Mouse (Mus musculus): ENCODE data around the gene Serinc3. TPM values are rescaled to one million over a fixed set of nuclear protein-coding genes. Genes with fewer than 3 reads are reported as not detected.
A peak's percentile ranks its signal among the peaks of the same experiment; 100 is the strongest.

Gene Serinc3
- polyA plus RNA-seq, 1 experiment = 31.2 TPM

DNA sequence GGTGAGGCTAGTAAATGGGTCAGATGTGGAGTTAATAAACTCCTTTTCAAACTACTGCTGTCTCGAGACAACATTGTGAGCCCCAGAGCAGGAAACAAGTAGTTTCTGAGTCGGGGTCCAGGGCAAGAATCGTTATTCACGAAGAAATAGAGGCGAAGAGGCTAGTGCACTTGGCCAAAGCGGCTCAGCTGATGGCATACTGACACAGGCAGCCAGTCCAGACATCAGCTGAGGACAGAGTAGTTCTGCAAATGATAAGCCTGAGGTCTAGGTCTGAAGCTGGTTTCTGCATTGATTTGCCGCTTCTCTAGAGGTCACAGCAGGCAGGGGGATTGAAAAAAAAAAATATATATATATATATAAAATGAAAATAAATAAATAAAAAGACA lies 43.2 kb downstream of the Serinc3 start:
- TF ChIP-seq FLI1 (IDR thresholded peaks at IDR 0.05; ENCODE audit: low read length) = no peak
- TF ChIP-seq GATA1 (IDR thresholded peaks at IDR 0.05; ENCODE audit: borderline replicate concordance, low read length) = no peak
- H3K9me3 ChIP-seq = no peaks in the 10 kb centered on the region

DNA sequence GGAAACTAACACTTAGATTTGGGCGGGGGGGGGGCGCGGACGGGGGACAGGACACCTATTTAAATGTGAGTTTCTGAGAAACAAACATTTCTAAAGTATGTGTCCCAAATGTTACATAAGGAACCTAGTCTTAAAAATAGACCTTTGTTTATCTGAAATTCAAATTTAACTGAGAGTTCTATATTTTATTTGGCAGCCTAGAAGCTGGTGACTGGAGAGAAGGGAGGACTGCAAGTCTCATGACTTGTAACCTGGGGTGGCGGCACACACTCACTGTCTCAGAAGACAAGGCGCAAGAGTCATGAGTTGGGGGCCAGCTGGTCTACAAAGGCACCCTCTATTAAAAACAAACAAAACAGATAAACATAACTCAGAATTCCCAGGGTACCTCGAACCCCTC lies 43.9 kb downstream of the Serinc3 start:
- H3K36me3 ChIP-seq (replicated peaks; ENCODE audit: low read length) = peaks cover 7% of the 10 kb centered on the region
- no peak for TF ChIP-seq GATA1 (IDR thresholded peaks at IDR 0.05; ENCODE audit: borderline replicate concordance, low read length)

More for the DNA sequence above, 43.2 kb downstream of the Serinc3 start:
- Histone ChIP-seq H3K36me3 (replicated peaks; ENCODE audit: low read length) (peaks cover 11% of the 10 kb centered on the region), H3K4me3 (replicated peaks) (peak overlapping the region; percentile 94), H3K27me3 (replicated peaks) (no peaks in the 10 kb centered on the region), H3K4me1 (peaks cover 76% of the 10 kb centered on the region)

DNA sequence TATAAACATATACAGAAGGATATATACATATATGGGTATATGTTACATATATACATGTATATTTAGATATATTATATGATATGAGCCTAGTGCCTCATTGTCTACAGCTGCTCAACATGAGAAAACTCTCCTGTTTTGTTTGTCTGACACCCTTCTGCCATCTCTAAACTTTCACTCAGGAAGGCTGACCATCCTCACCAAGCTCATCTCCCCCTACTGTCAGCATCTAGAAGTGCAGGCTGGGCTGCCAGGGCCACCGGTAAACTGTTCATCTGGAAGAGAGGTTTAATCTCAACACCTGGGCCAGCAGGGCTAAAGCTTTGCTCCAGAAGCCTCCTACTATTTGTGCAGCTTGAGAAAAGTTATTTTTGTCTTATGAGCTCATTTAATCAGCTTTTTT lies 45.7 kb downstream of the Serinc3 start:
- TF ChIP-seq FLI1 (IDR thresholded peaks at IDR 0.05; ENCODE audit: low read length) (no peak), GATA1 (IDR thresholded peaks at IDR 0.05; ENCODE audit: borderline replicate concordance, low read length) (no peak)
- H3K9me3 ChIP-seq = no peaks in the 10 kb centered on the region
- H3K4me1 ChIP-seq = peaks cover 81% of the 10 kb centered on the region
- H3K4me3 ChIP-seq (replicated peaks) = no peak overlapping the region
- no peaks in the 10 kb centered on the region for H3K27me3 ChIP-seq (replicated peaks)
- peaks cover 4% of the 10 kb centered on the region for H3K36me3 ChIP-seq (replicated peaks; ENCODE audit: low read length)

More for the DNA sequence above, 43.9 kb downstream of the Serinc3 start:
- Histone ChIP-seq H3K9me3 (no peaks in the 10 kb centered on the region), H3K27me3 (replicated peaks) (no peaks in the 10 kb centered on the region), H3K4me3 (replicated peaks) (no peak overlapping the region), H3K4me1 (peaks cover 79% of the 10 kb centered on the region)

DNA sequence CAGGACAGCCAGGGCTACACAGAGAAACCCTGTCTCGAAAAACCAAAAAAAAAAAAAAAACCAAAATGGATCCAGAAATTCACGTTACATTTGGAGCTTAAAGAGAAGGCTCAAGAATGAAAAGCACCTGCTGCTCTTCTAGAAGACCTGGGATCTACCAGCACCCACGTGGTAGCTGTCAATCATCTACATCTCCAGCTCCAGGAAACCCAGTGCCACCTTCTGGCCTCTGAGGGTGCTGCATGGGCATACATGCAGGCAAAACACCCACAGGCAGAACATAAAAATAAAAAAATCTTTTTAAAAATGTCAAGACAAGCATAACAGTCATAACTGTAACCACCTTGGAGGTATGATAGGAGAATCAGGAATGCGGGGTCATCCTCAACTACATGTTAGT lies 47.3 kb downstream of the Serinc3 start:
- no peak overlapping the region for H3K4me3 ChIP-seq (replicated peaks)
- no peaks in the 10 kb centered on the region for H3K36me3 ChIP-seq (replicated peaks; ENCODE audit: low read length)
- no peaks in the 10 kb centered on the region for H3K27me3 ChIP-seq (replicated peaks)
- no peaks in the 10 kb centered on the region for H3K9me3 ChIP-seq
- TF ChIP-seq GATA1 (IDR thresholded peaks at IDR 0.05; ENCODE audit: borderline replicate concordance, low read length) (no peak), FLI1 (IDR thresholded peaks at IDR 0.05; ENCODE audit: low read length) (no peak)
- peaks cover 77% of the 10 kb centered on the region for H3K4me1 ChIP-seq

DNA sequence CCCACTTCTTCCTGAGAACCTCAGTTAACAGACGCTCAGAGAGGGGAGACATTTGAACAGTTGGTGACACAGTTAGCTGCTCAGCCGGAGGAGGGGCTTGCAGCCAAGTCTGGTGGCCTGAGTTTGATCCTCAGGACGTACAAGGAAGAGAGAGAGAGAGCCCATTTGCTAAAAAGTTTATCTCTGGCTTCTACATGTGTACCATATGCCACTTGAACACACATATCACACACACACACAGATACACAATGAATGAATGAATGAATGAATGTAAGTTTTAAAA lies 48.1 kb downstream of the Serinc3 start:
- TF ChIP-seq GATA1 (IDR thresholded peaks at IDR 0.05; ENCODE audit: borderline replicate concordance, low read length) (no peak), FLI1 (IDR thresholded peaks at IDR 0.05; ENCODE audit: low read length) (no peak)
- Histone ChIP-seq H3K4me3 (replicated peaks) (no peak overlapping the region), H3K27me3 (replicated peaks) (no peaks in the 10 kb centered on the region)

DNA sequence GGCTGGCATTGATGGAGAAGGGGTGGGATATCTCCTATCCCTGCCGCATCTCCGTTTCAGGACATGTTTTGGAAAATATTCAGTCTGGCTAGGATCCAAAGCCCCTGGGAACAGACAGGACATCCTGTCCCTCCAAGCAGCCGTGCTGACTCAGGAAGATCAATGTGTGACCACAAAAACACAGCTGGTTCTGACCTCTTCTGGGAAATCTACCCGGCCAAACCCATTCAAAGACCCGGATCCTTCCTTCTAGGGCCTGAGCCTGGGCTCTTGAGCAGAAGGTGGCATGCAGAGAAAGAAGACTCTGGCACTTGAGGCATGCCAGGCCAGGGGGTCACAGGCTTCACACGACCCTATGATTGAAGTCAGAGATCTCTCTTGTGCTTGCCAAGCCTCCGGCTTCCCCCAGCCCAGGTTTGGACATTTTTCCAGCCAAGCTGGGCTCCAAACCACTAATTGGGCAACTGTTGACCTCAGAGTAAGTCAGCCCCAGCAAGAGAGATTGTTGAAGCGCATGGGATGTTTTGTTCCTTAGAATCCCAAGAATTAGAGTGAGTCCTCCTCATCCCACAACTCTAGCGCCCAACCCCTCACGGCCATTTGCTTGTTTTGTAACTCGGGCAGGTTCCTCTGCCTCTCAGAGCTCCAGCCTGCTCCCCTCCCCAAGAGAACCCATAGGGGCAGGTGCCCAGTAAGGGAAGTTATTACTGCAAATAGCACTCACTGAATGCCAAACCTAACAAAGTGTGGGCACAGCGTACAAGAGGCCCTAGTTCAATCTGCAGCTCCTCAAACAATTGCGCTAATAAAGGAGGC lies 48.7 kb downstream of the Serinc3 start:
- no peaks in the 10 kb centered on the region for H3K9me3 ChIP-seq
- no peaks in the 10 kb centered on the region for H3K27me3 ChIP-seq (replicated peaks)
- H3K4me3 ChIP-seq (replicated peaks) = peak overlapping the region; percentile 42
- H3K4me1 ChIP-seq = peaks cover 68% of the 10 kb centered on the region
- no peaks in the 10 kb centered on the region for H3K36me3 ChIP-seq (replicated peaks; ENCODE audit: low read length)
- TF ChIP-seq FLI1 (IDR thresholded peaks at IDR 0.05; ENCODE audit: low read length) (no peak), GATA1 (IDR thresholded peaks at IDR 0.05; ENCODE audit: borderline replicate concordance, low read length) (no peak)

More for the DNA sequence above, 48.1 kb downstream of the Serinc3 start:
- Histone ChIP-seq H3K9me3 (no peaks in the 10 kb centered on the region), H3K4me1 (peaks cover 72% of the 10 kb centered on the region), H3K36me3 (replicated peaks; ENCODE audit: low read length) (no peaks in the 10 kb centered on the region)

DNA sequence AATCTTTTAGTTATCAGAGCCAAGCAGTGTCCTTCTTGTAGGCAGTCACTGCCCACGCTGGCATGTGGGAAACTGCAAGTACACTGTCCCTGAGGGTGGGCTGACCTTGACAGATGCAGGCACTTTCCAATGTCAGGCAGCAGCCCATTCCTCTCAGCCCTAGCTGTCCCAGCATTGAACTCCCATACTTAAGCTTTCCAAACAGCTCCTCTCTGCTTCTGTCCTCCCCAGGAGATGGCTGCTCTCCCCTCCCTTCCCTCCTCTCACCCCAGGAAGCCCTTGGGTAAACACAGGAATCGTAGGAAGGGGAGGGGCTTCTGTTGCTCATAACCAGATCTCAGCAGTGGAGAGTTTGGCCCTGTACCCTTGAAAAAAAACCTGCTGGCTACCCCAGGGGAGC lies 49.8 kb downstream of the Serinc3 start:
- Histone ChIP-seq H3K4me1 (peaks cover 74% of the 10 kb centered on the region), H3K27me3 (replicated peaks) (no peaks in the 10 kb centered on the region), H3K9me3 (no peaks in the 10 kb centered on the region), H3K4me3 (replicated peaks) (peak overlapping the region; percentile 78), H3K36me3 (replicated peaks; ENCODE audit: low read length) (no peaks in the 10 kb centered on the region)
- TF ChIP-seq GATA1 (IDR thresholded peaks at IDR 0.05; ENCODE audit: borderline replicate concordance, low read length) = no peak
- TF ChIP-seq FLI1 (IDR thresholded peaks at IDR 0.05; ENCODE audit: low read length) = no peak

DNA sequence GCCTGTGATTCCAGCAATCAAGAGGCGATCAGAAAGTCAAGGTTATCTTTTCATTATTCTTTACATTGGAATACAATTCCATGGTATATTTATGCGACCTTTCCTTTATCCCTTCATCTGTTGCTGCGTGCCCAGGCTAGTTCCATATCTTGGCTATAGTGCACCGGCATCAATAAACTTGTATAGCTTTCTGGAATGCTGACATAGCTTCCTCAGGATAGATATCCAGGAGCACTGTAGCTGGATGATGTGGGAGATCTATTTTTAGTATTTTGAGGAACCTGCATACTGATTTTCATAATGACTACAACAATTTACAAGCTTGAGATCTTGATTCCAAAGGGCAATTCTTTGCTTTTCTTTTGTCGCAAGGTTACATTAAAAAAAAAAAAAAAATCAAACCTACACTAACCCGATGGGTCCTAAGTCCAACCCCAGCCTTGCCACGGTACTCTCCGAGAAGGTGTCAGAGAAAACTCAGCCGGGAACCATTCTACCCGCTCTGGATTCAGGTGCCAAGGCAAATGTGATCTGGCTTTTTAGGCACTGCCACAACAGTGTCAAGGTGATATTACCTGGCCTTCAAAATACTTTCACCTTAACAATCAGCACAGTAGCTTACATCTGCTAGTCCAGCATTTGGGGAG lies 51.2 kb downstream of the Serinc3 start:
- H3K9me3 ChIP-seq = no peaks in the 10 kb centered on the region
- TF ChIP-seq GATA1 (IDR thresholded peaks at IDR 0.05; ENCODE audit: borderline replicate concordance, low read length) (no peak), FLI1 (IDR thresholded peaks at IDR 0.05; ENCODE audit: low read length) (no peak)
- no peaks in the 10 kb centered on the region for H3K36me3 ChIP-seq (replicated peaks; ENCODE audit: low read length)
- peaks cover 82% of the 10 kb centered on the region for H3K4me1 ChIP-seq
- no peak overlapping the region for H3K4me3 ChIP-seq (replicated peaks)
- H3K27me3 ChIP-seq (replicated peaks) = no peaks in the 10 kb centered on the region

DNA sequence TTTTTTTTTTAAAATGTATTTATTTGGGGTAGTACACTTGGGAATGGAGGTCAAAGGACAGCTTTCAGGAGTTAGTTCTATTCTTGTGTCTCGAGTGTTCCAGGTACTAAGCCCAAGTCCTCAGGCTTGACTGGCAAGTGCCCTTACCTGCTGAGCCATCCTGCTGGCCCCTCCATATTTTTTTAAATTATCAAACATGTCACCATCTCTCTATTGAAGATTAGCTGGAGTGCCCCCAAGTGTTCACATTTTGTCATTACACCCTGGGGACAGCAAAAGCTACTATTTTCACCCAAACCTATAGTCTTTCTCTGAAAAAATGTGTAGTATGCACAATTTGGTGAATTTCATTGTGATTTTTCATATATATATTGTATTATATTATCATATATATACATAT lies 52.8 kb downstream of the Serinc3 start:
- Histone ChIP-seq H3K27me3 (replicated peaks) (peaks cover 5% of the 10 kb centered on the region), H3K4me3 (replicated peaks) (no peak overlapping the region), H3K9me3 (no peaks in the 10 kb centered on the region), H3K4me1 (peaks cover 72% of the 10 kb centered on the region), H3K36me3 (replicated peaks; ENCODE audit: low read length) (no peaks in the 10 kb centered on the region)
- TF ChIP-seq GATA1 (IDR thresholded peaks at IDR 0.05; ENCODE audit: borderline replicate concordance, low read length) (no peak), FLI1 (IDR thresholded peaks at IDR 0.05; ENCODE audit: low read length) (no peak)

DNA sequence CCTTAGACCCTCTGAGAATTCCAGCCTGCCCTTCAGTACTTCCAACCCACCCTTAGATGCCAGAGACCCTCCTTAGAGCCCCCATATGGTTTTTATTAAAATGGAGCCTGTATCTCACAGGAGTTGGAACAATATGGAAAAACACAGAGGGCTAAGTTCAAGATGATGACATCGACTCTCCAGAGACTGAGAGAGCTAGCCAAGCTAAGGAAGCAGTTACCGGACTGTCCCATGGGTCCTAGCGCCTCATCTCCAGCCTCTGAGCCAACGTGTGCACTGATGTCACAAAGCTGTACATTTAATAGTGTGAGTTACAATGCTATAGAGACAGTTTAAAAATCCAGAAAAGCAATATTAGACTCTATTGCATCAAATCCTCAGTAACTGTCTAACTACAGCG lies 53.9 kb downstream of the Serinc3 start:
- H3K36me3 ChIP-seq (replicated peaks; ENCODE audit: low read length) = no peaks in the 10 kb centered on the region
- H3K4me1 ChIP-seq = peaks cover 67% of the 10 kb centered on the region
- TF ChIP-seq FLI1 (IDR thresholded peaks at IDR 0.05; ENCODE audit: low read length) (no peak), GATA1 (IDR thresholded peaks at IDR 0.05; ENCODE audit: borderline replicate concordance, low read length) (no peak)

More for the DNA sequence above, 53.9 kb downstream of the Serinc3 start:
- Histone ChIP-seq H3K27me3 (replicated peaks) (peaks cover 6% of the 10 kb centered on the region), H3K4me3 (replicated peaks) (no peak overlapping the region), H3K9me3 (no peaks in the 10 kb centered on the region)

Measured in megakaryocyte, embryonic 14.5 days (primary cell).